Mouse (Mus musculus): ENCODE results near the gene 4930550C14Rik.
A peak's percentile ranks its signal among the peaks of the same experiment; 100 is the strongest.

Gene 4930550C14Rik

GRCm38 (mm10) chr9:53404050-53404752 lies 2.1 kb downstream of the 4930550C14Rik start:
- DNase-seq (ENCODE audit: low spot score in 2 of 2): no peak

- DNase-seq (ENCODE audit: low spot score in 2 of 2): peak; percentile 29 to 39
Measured at GRCm38 (mm10) chr9:53404753-53405722, 2.9 kb downstream of the 4930550C14Rik start.

DNA sequence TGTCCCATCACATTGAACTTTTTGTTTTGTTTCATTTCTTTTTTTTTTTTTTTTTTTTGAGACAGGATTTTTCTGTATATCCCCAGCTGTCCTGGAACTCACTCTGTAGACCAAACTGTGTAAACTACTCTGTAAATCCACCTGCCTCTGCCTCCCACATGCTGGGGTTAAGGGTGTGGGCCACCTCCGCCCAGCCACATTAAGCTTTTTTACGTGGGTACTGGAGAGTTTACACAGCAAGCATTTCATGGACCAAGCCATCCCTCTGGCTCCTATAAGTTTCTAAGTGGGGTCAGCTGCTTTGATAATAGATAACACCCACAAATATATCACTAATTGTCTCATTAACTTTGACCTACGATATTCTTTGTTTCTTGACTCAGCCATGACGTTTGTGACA lies 6.4 kb downstream of the 4930550C14Rik start:
- DNase-seq (ENCODE audit: low spot score in 2 of 2): no peak

DNA sequence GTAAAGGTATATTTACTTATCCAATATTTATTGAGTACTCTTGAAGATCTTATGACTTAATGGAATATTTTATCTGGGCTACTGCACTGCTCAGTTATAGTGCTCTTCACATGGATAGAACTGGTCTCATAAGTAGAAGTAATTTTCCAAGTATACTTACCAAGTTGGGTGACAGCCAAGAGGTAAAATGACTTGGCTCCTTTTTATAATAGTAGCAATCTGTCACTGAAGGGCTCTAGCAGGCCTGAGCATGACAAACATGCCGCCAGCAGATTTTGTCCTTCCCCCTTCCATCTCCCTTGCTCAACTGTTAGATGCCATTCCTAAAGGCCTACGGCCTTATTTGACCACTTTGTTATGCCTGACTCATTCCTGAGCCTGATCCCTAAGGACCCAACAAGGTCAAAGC lies 6.8 kb downstream of the 4930550C14Rik start:
- no peak for DNase-seq (ENCODE audit: low spot score in 2 of 2)

DNA sequence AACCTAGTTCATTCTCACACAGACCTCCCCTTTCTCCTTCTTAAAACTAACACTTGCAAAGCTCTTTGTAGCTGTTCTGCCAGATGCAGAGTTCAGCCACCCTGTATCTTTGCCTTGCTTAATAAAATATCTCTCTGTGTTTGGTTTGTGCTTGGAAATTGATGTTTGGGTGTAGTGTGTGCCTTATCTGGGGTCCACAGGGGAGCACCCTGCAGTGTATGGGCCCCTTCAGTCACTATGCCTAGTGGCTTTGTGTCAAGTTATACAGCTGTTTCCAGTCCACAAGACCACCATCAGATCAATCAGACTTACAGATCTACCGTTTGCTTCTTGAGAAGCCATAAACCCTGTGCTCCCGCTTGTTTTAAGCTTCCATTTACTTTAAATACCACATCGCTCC lies 7.3 kb downstream of the 4930550C14Rik start:
- no peak for DNase-seq (ENCODE audit: low spot score in 2 of 2)

DNA sequence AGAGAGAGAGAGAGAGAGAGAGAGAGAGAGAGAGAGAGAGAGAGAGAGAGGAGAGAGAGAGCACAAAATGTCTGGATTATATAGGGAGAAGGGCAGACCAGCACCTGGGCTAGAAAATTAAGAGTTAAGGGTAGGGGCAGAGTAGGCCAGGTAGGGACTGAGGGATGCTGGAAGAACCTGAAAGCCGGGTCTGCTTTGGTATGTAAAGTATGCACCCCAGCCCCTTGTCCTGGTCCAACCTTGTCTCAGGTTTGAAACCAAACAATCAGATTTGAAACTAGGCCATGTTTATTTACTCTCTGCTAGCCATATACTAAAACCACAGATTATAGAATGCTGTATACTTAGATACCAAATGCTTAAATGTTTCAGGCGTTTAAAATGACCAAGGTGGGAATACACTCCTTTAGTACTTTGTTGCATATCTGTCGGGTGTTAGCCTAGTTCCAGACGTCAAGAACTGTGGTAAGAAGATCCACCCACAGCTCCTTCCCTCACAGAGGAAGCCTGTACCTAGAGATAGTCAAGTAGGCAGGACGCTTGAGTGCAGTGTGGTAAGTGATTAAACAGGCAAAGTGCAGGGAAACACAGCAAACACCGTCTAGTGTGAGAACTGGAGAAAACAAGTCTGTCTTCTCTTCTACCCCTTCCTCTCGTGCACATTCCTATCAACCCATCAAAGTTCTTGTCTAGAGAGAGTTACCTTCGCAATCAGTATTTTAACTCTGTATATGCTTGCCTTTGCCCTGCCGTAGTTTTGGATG lies 20.2 kb downstream of the 4930550C14Rik start:
- DNase-seq (ENCODE audit: low spot score in 2 of 2): no peak

DNA sequence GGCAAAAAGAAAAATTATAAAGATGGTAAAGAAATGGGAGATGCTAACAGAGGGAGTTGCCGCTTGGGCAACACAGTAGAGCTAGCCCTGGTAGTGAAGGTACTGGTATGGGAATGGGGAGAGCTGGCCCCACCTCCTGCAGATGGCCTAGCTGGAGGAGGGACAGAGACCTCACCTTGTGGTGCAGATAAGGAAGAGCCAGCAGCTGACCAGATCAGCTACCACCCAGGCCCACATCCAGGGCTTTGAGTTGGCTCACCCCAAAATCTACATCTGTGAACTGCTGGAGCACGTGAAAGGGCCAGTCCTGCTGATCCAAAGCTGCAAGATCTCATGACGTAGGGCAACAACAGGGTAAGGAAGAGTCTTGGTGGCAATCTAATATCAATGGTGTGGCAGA lies 24.6 kb downstream of the 4930550C14Rik start:
- DNase-seq (ENCODE audit: low spot score in 2 of 2): no peak

GRCm38 (mm10) chr9:53427638-53428037 lies 25.5 kb downstream of the 4930550C14Rik start:
- DNase-seq (ENCODE audit: low spot score in 2 of 2): no peak

- no peak for DNase-seq (ENCODE audit: low spot score in 2 of 2)
Measured at GRCm38 (mm10) chr9:53435830-53436570, 33.9 kb downstream of the 4930550C14Rik start.

DNA sequence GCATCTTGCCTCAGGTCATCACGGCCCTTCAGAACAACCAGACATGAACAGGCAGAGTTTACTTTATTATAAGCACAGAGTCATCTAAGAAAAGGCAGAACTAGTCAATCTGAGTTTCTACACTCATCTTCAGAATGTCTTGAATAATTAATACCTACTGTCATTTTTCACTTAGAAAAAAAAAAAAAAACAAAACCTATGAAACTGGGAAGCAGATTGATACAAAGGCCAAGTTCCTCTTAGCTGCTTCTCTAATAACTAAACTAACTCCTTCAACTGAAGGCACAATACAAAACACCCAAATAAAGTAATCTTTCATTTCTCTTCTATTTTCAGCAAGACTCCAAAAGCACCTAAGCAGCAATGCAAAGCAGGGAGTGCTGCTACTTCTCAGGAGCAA lies 48.5 kb downstream of the 4930550C14Rik start:
- no peak for DNase-seq (ENCODE audit: low spot score in 2 of 2)

DNA sequence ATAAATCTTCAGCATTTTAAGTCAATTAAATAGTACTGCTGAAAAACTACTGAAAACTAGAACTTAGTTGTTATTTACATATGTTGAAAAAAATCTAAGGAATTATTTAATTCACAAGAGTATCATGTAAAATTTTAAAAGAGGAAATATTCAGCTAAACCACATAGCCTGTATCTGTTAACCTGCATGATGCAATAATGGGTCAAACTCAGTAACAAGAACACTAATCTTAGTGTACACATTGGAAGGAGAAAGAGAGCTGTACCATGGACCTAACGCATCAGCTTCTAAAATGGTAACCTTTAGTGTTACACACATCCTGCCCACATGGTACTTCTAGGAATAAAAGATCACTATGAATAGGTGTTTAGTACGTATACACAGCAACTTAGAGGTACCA lies 49.9 kb downstream of the 4930550C14Rik start:
- DNase-seq (ENCODE audit: low spot score in 2 of 2): no peak

DNA sequence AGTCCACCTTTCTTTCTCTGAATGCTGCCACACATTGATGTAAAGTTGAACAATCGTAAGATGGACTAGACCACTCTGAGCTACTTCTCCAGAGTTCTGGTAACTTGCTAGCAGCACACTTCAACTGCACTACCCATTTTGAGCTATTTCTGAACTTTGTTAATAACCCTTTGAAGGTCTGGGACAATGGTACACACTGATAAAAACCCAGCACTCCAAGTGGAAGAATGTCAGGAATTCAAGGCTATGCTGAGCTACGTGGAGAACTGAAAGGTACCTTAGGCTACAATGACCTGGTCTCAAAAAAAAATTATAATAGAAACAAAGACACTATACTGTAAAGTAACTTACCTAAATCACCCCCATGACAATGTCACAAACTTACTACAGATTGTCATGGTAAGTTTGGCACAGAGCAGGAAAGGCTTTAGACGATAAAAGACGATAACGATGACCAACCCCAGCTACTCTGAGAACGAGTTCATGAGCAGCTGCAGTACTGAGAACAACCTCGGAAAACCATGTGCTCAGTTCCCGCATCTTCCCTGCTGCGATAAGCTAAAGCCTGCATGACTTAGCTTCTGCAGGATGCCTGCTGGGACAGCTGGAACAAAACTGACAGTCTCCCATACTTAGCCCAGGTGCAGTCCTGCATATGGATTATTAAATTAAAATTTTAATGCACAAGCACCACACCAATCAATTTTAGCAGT lies 70.8 kb downstream of the 4930550C14Rik start:
- DNase-seq (ENCODE audit: low spot score in 2 of 2): no peak
